In the genomic region with DNA sequence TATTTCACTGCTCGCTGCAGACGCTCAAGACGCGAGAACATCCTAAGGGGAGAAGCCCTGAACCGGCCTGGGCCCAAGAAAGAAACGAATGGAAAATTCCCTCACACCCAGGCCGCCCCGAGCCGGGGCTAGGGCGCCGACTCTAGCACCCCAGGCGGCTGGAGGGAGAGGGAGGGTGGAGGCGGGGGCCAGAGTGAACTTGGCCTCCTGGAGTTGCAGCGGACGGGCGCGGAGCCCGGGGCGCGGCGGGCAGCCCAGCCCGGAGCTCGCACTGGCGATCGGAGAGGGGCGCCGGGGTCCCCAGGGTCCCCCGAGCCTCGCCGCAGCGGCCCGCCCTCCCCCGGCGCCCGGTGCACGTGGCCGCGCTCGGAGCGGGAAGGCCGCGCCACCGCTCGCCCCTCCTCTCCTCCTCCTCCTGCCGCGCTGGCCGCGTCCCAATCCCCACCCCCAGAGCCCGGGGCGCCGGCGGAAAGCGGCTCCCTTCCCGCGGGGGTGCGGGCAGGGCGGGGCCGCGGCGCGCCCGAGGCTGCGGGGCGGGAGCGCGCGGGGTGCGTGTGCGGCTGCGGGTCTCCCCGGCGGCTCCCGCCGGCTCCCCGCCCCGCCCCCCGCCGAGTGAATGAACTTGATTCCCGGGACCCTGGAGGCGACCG, we compare ENCODE assay signal across 8 mouse cellular contexts.
DNase-seq lines count a peak whose midpoint lies in the region; ATAC-seq and TF ChIP-seq lines count a peak whose summit lies in the region.

No protein-coding gene starts in this region.

- H3K9ac ChIP-seq in lung, embryonic 14.5 days = peak overlapping the region; percentile 100

- peak overlapping the region; percentile 95 for H3K4me2 ChIP-seq in lung, embryonic 14.5 days

- peaks cover 68% of the 10 kb centered on the region for H3K27me3 ChIP-seq in hindbrain, embryonic 10.5 days (ENCODE audit: insufficient read depth, poor library complexity, severe bottlenecking)
- no peaks in the 10 kb centered on the region for H3K27me3 ChIP-seq in lung, embryonic 14.5 days (ENCODE audit: insufficient read depth, low read length)

- no peaks in the 10 kb centered on the region for H3K9me3 ChIP-seq in hindbrain, embryonic 10.5 days
- no peaks in the 10 kb centered on the region for H3K9me3 ChIP-seq in lung, embryonic 14.5 days (ENCODE audit: low read depth, low read length)

- H3K4me3 ChIP-seq in hindbrain, embryonic 10.5 days = peak overlapping the region; percentile 79
- H3K4me3 ChIP-seq in lung, embryonic 14.5 days (ENCODE audit: low read depth, low read length) = peak overlapping the region; percentile 100

- ATAC-seq in lung, embryonic 14.5 days (ENCODE audit: insufficient read depth) = peak; percentile 71

- no peak for TF ChIP-seq CTCF in lung, embryonic 14.5 days (IDR thresholded peaks at IDR 0.05; ENCODE audit: low read depth)

- H3K27ac ChIP-seq in hindbrain, embryonic 10.5 days = peak overlapping the region; percentile 98
- H3K27ac ChIP-seq in lung, embryonic 14.5 days (ENCODE audit: low read depth) = peak overlapping the region; percentile 100

- peaks cover 66% of the 10 kb centered on the region for H3K4me1 ChIP-seq in hindbrain, embryonic 10.5 days (replicated peaks)
- H3K4me1 ChIP-seq in lung, embryonic 14.5 days (ENCODE audit: insufficient read depth) = 0 out of 2 replicates have a peak, but pooled peaks cover 15% of the 10 kb centered on the region

- H3K36me3 ChIP-seq in hindbrain, embryonic 10.5 days = no peaks in the 10 kb centered on the region
- no peaks in the 10 kb centered on the region for H3K36me3 ChIP-seq in lung, embryonic 14.5 days (ENCODE audit: insufficient read depth)

- DNase-seq in Muller cell, postnatal 12 days (ENCODE audit: inconsistent ontology term) = peak; percentile 97
- peak; percentile 86 for DNase-seq in cerebellum, adult 9-10 months
- DNase-seq in frontal cortex, postnatal 14 days (ENCODE audit: low spot score in 2 of 2) = peak; percentile 62 to 67
- DNase-seq in hindbrain, embryonic 10.5 days (ENCODE audit: low spot score) = peak; percentile 74
- DNase-seq in layer of hippocampus, postnatal 10 days (ENCODE audit: low spot score in 2 of 2) = peak; percentile 88 to 94
- DNase-seq in lung, embryonic 14.5 days = peak; percentile 93
- DNase-seq in ovary, postnatal 36 days (ENCODE audit: low spot score) = peak; percentile 91
- no peak for DNase-seq in natural killer cell, adult 2 months (ENCODE audit: low spot score in 2 of 2)

- WGBS in hindbrain, embryonic 10.5 days = under 1% methylated on average over 73 of the region's 81 CpGs
- WGBS in lung, embryonic 14.5 days = 1% methylated on average over 61 of the region's 81 CpGs

Comparison
In these comparisons a context has a peak if more than half of its experiments do, and no peak if none do; other contexts are left out.
1. DNase-seq: peak in Muller cell, postnatal 12 days (single experiment), cerebellum, adult 9-10 months (single experiment), frontal cortex, postnatal 14 days (2 of 2), hindbrain, embryonic 10.5 days (single experiment), layer of hippocampus, postnatal 10 days (2 of 2), lung, embryonic 14.5 days (single experiment) and ovary, postnatal 36 days (single experiment); none in natural killer cell, adult 2 months (0 of 2).